Mouse (Mus musculus) layer of hippocampus, adult 18-20 months (tissue): ENCODE measurements at regions not wholly inside any gene's neighbourhood (a gene's known extent, or its start where the extent isn't known, plus 50 kb on each side); places are given as distances from the start of the nearest gene placed in this dataset.
"Not testable (repeated sequence)": the region's sequence is repeated elsewhere in the genome, so short reads cannot be mapped to it uniquely, and the experiment has no call there.

Experiments
- DNase-seq, 2 experiments: peaks; one replicate each; pipeline ENCODE4 v3.0.0; 2022; ENCODE audit warnings: low spot score in 2 of 2

- DNase-seq: peak in 1 of 2 experiments; percentile 1
Measured at GRCm38 (mm10) chrX:95366995-95367394, 77.7 kb downstream of the Amer1 start.

GRCm38 (mm10) chrX:95365326-95365725 lies 79.3 kb downstream of the Amer1 start:
- not testable (repeated sequence) for DNase-seq

GRCm38 (mm10) chrX:95359053-95359452 lies 85.6 kb downstream of the Amer1 start:
- DNase-seq: peak in 1 of 2 experiments; percentile 61
